Mouse (Mus musculus) CH12.LX (cell line): Measurements from ENCODE around the gene Ccer1. TPM values are rescaled to one million over a fixed set of nuclear protein-coding genes. Genes with fewer than 3 reads are reported as not detected.

Experiments
- DNase-seq: peaks from one replicate; pipeline ENCODE4 v3.0.0-alpha.2; 2013; ENCODE audit errors: extremely low read depth
- H3K27ac ChIP-seq: 2 replicates; pipeline ENCODE4 v1.5.1; 2012; ENCODE audit warnings: low read depth, mild to moderate bottlenecking, control low read depth, moderate library complexity; ENCODE audit not compliant: insufficient read depth
- H3K27me3 ChIP-seq: replicated peaks from 2 replicates; pipeline ENCODE3; 2012; ENCODE audit warnings: inconsistent platforms
- H3K36me3 ChIP-seq, 2 experiments: replicated peaks in 1 of 2; 2 replicates each; pipeline versions ENCODE3 to v1.6.1; 2012; ENCODE audit warnings: inconsistent platforms in 1 of 2, low read length in 1 of 2, mild to moderate bottlenecking in 1 of 2, mixed read lengths in 1 of 2, moderate library complexity in 1 of 2; ENCODE audit not compliant: control insufficient read depth in 1 of 2, insufficient read depth in 1 of 2
- H3K4me1 ChIP-seq, 2 experiments: 2 replicates each; pipeline ENCODE4 v1.6.1; 2012; ENCODE audit warnings: inconsistent platforms in 1 of 2, moderate library complexity in 1 of 2; ENCODE audit not compliant: insufficient read depth in 2 of 2, control insufficient read depth in 1 of 2
- H3K4me2 ChIP-seq: 2 replicates; pipeline ENCODE4 v1.6.1; 2012; ENCODE audit warnings: low read depth, mild to moderate bottlenecking, control low read depth; ENCODE audit not compliant: poor library complexity, insufficient read depth, severe bottlenecking
- H3K4me3 ChIP-seq, 3 experiments: fragments of 150-350 bp in 1 of 3; sonication (generic) in 1 of 3; replicated peaks in 1 of 3; 2 replicates each; pipeline versions ENCODE3 to v1.5.1; 2011 to 2012; ENCODE audit warnings: low read depth in 2 of 3, low read length in 2 of 3, mild to moderate bottlenecking in 2 of 3, moderate library complexity in 2 of 3, control low read depth in 1 of 3, improper control_type of control experiment in 1 of 3, inconsistent platforms in 1 of 3, mixed read lengths in 1 of 3; ENCODE audit not compliant: poor library complexity in 1 of 3
- H3K79me2 ChIP-seq: replicated peaks from 2 replicates; pipeline ENCODE4 v1.6.1; 2012; ENCODE audit warnings: mild to moderate bottlenecking, moderate library complexity; ENCODE audit not compliant: control insufficient read depth, poor library complexity, insufficient read depth, severe bottlenecking; ENCODE audit errors: extremely low read depth
- H3K9ac ChIP-seq: 2 replicates; pipeline ENCODE4 v1.6.1; 2012; ENCODE audit warnings: low read depth, mild to moderate bottlenecking, control low read depth, moderate library complexity; ENCODE audit not compliant: insufficient read depth
- H3K9me3 ChIP-seq: replicated peaks from 2 replicates; pipeline ENCODE3; 2012; ENCODE audit warnings: low read length, inconsistent platforms, mixed read lengths
- EP300 ChIP-seq: IDR thresholded peaks from 2 replicates; pipeline ENCODE4 v1.6.1; 2011; ENCODE audit warnings: low read length, improper control_type of control experiment
- ETS1 ChIP-seq: conservative IDR thresholded peaks from 2 replicates; pipeline ENCODE4 v1.6.1; 2012; ENCODE audit warnings: low read depth, mild to moderate bottlenecking, inconsistent platforms, low read length, improper control_type of control experiment, moderate library complexity
- HCFC1 ChIP-seq: IDR thresholded peaks from 2 replicates; pipeline ENCODE4 v1.6.1; 2012; ENCODE audit warnings: low read depth, mild to moderate bottlenecking, inconsistent platforms, low read length, improper control_type of control experiment
- IRF4 ChIP-seq: IDR thresholded peaks from 2 replicates; pipeline ENCODE4 v1.6.1; 2014; ENCODE audit warnings: low read depth, mild to moderate bottlenecking, inconsistent platforms, low read length, improper control_type of control experiment
- JUND ChIP-seq: conservative IDR thresholded peaks from 2 replicates; pipeline ENCODE4 v1.6.1; 2011; ENCODE audit warnings: low read depth, low read length, improper control_type of control experiment
- MAFK ChIP-seq: IDR thresholded peaks from 2 replicates; pipeline ENCODE4 v1.6.1; 2011; ENCODE audit warnings: low read length, improper control_type of control experiment; ENCODE audit not compliant: insufficient replicate concordance
- MAX ChIP-seq: IDR thresholded peaks from 2 replicates; pipeline ENCODE4 v1.6.1; 2011; ENCODE audit warnings: low read length, improper control_type of control experiment
- NELFE ChIP-seq: IDR thresholded peaks from 2 replicates; pipeline ENCODE4 v1.6.1; 2011; ENCODE audit warnings: low read depth, low read length, improper control_type of control experiment
- NRF1 ChIP-seq: IDR thresholded peaks from 2 replicates; pipeline ENCODE4 v1.6.1; 2014; ENCODE audit warnings: low read depth, mild to moderate bottlenecking, inconsistent platforms, low read length, improper control_type of control experiment, moderate library complexity
- RAD21 ChIP-seq: IDR thresholded peaks from 2 replicates; pipeline ENCODE4 v1.6.1; 2011; ENCODE audit warnings: low read depth, mild to moderate bottlenecking, low read length, improper control_type of control experiment, moderate library complexity
- UBTF ChIP-seq: IDR thresholded peaks from 2 replicates; pipeline ENCODE4 v1.6.1; 2012; ENCODE audit warnings: low read depth, mild to moderate bottlenecking, inconsistent platforms, low read length, improper control_type of control experiment, moderate library complexity
- USF1 ChIP-seq: IDR thresholded peaks from 2 replicates; pipeline ENCODE4 v1.6.1; 2014; ENCODE audit warnings: low read depth, mild to moderate bottlenecking, inconsistent platforms, low read length, improper control_type of control experiment
- USF2 ChIP-seq: conservative IDR thresholded peaks from 2 replicates; pipeline ENCODE4 v1.6.1; 2011; ENCODE audit warnings: low read depth, low read length, improper control_type of control experiment
- ZKSCAN1 ChIP-seq: IDR thresholded peaks from 2 replicates; pipeline ENCODE4 v1.6.1; 2012; ENCODE audit warnings: low read depth, inconsistent platforms, low read length, improper control_type of control experiment, borderline replicate concordance
- ZMIZ1 ChIP-seq: IDR thresholded peaks from 2 replicates; pipeline ENCODE4 v1.6.1; 2012; ENCODE audit warnings: low read depth, mild to moderate bottlenecking, inconsistent platforms, low read length, improper control_type of control experiment
- dilution Hi-C: fragments of 300-500 bp; cut with MboI; formaldehyde crosslinking; loops from 2 replicates; pipeline ENCODE4 v1.14.3; 2020; ENCODE audit warnings: low sequenced_read_pairs; ENCODE audit not compliant: extremely low pct_unique_long_range_greater_than_20kb, extremely low pct_ligation_motif_present
- in situ Hi-C: fragments of 300-500 bp; cut with MboI; formaldehyde crosslinking; loops from 3 replicates; pipeline ENCODE4 v1.14.3; 2019; ENCODE audit warnings: low sequenced_read_pairs, low pct_ligation_motif_present, low pct_unique_long_range_greater_than_20kb, mixed read lengths
- polyA plus RNA-seq: library from polyadenylated mRNA; unstranded; fragments of >175 nt; gene quantifications from 2 replicates; pipeline ENCODE4 v1.2.1, GENCODE M21; 2012; ENCODE audit warnings: low read depth; ENCODE audit not compliant: insufficient read length
- total RNA-seq, 2 experiments: library from RNA; depleted of rRNA; stranded (reverse); fragments of 300-350 nt in 1 of 2; fragments of >200 nt in 1 of 2; gene quantifications; 2 replicates each; pipeline ENCODE4 v1.2.3; 2012 to 2014

The Ccer1 gene
- total and polyA plus RNA-seq, 3 experiments = not detected

GRCm38 (mm10) chr10:97715289-97715906 is 22.5 kb downstream of the Ccer1 start:
- in situ Hi-C loops = no loop called here
- no peak overlapping the region for H3K4me3 ChIP-seq
- no peak for DNase-seq
- H3K9me3 ChIP-seq = no peaks in the 10 kb centered on the region
- dilution Hi-C loops = no loop called here
- H3K4me1 ChIP-seq = no peaks in the 10 kb centered on the region
- TF ChIP-seq USF1 = no peak
- TF ChIP-seq HCFC1 = no peak
- TF ChIP-seq USF2 = no peak
- TF ChIP-seq EP300 = no peak
- TF ChIP-seq MAFK = no peak
- no peak for TF ChIP-seq RAD21
- no peak for TF ChIP-seq ZKSCAN1
- no peak for TF ChIP-seq UBTF
- TF ChIP-seq ETS1 = no peak
- TF ChIP-seq IRF4 = no peak
- no peak for TF ChIP-seq ZMIZ1
- TF ChIP-seq NRF1 = no peak
- no peak for TF ChIP-seq MAX
- no peak for TF ChIP-seq NELFE
- TF ChIP-seq, all 38 proteins: peak for 0
- Histone ChIP-seq H3K4me2 (no peak overlapping the region), H3K36me3 (no peaks in the 10 kb centered on the region), H3K27ac (no peak overlapping the region), H3K27me3 (no peaks in the 10 kb centered on the region), H3K9ac (no peak overlapping the region), H3K79me2 (no peaks in the 10 kb centered on the region)

- Histone ChIP-seq H3K4me1 (no peaks in the 10 kb centered on the region), H3K4me3 (no peak overlapping the region), H3K79me2 (no peaks in the 10 kb centered on the region), H3K27ac (no peak overlapping the region), H3K9me3 (no peaks in the 10 kb centered on the region), H3K27me3 (no peaks in the 10 kb centered on the region), H3K36me3 (no peaks in the 10 kb centered on the region), H3K9ac (no peak overlapping the region), H3K4me2 (no peak overlapping the region)
- in situ Hi-C loops (no loop called here), dilution Hi-C loops (no loop called here)
- DNase-seq = no peak
- no peak for TF ChIP-seq JUND
These were observed 24.4 kb downstream of the Ccer1 start for GRCm38 (mm10) chr10:97717233-97717632.
